ENCODE assay signal across 5 mouse cellular contexts in genomic region chr14:114349816-114350215, GRCm38 (mm10).
A peak's percentile ranks its signal among the peaks of the same experiment; 100 is the strongest.
DNase-seq lines count a peak whose midpoint lies in the region; ATAC-seq and TF ChIP-seq lines count a peak whose summit lies in the region.
"Not testable (repeated sequence)": the region's sequence is repeated elsewhere in the genome, so short reads cannot be mapped to it uniquely, and the experiment has no call there.

No protein-coding gene starts in this region.

- peak overlapping the region; percentile 30 for H3K27ac ChIP-seq in ES-Bruce4 (ENCODE audit: insufficient read depth, low read length)
- H3K27ac ChIP-seq in intestine, embryonic 14.5 days (ENCODE audit: low read depth); intestine, embryonic 15.5 days; intestine, embryonic 16.5 days (ENCODE audit: low read length); intestine, postnatal 0 days (ENCODE audit: low read depth, low read length): not testable (repeated sequence)

- not testable (repeated sequence) for H3K4me3 ChIP-seq in ES-Bruce4 (ENCODE audit: low read depth, low read length); intestine, embryonic 14.5 days (ENCODE audit: low read depth, low read length); intestine, embryonic 15.5 days (replicated peaks); intestine, embryonic 16.5 days (ENCODE audit: low read length); intestine, postnatal 0 days (ENCODE audit: low read depth, low read length)

- not testable (repeated sequence) for H3K9ac ChIP-seq in ES-Bruce4 (ENCODE audit: low read depth, poor library complexity, severe bottlenecking); intestine, embryonic 14.5 days (ENCODE audit: low read length); intestine, embryonic 15.5 days; intestine, embryonic 16.5 days (ENCODE audit: low read depth, low read length); intestine, postnatal 0 days (ENCODE audit: low read depth, low read length)

- H3K36me3 ChIP-seq in ES-Bruce4 (ENCODE audit: control insufficient read depth, insufficient read depth, low read length, poor library complexity, severe bottlenecking); intestine, embryonic 14.5 days (ENCODE audit: control insufficient read depth, insufficient read depth, low read length); intestine, embryonic 15.5 days; intestine, embryonic 16.5 days (ENCODE audit: control insufficient read depth, insufficient read depth, low read length); intestine, postnatal 0 days (ENCODE audit: control insufficient read depth, insufficient read depth): not testable (repeated sequence)

- not testable (repeated sequence) for H3K9me3 ChIP-seq in ES-Bruce4 (replicated peaks; ENCODE audit: control insufficient read depth, insufficient read depth, low read length, poor library complexity, severe bottlenecking); intestine, embryonic 14.5 days (ENCODE audit: control insufficient read depth, low read length); intestine, embryonic 15.5 days; intestine, embryonic 16.5 days (ENCODE audit: control insufficient read depth, low read length); intestine, postnatal 0 days (ENCODE audit: control insufficient read depth)

- not testable (repeated sequence) for H3K4me2 ChIP-seq in intestine, embryonic 14.5 days (ENCODE audit: low read length); intestine, embryonic 15.5 days (replicated peaks); intestine, embryonic 16.5 days (ENCODE audit: low read depth, low read length); intestine, postnatal 0 days (replicated peaks; ENCODE audit: low read depth)

- not testable (repeated sequence) for TF ChIP-seq CTCF in ES-Bruce4 (IDR thresholded peaks at IDR 0.05; ENCODE audit: low read depth, low read length); intestine, postnatal 0 days (IDR thresholded peaks at IDR 0.05; ENCODE audit: low read depth)

- H3K27me3 ChIP-seq in ES-Bruce4 (ENCODE audit: control insufficient read depth, insufficient read depth, low read length, poor library complexity, severe bottlenecking); intestine, embryonic 14.5 days (replicated peaks; ENCODE audit: control insufficient read depth, insufficient read depth, low read length); intestine, embryonic 15.5 days (replicated peaks); intestine, embryonic 16.5 days (replicated peaks; ENCODE audit: control insufficient read depth, insufficient read depth, low read length); intestine, postnatal 0 days (replicated peaks; ENCODE audit: control insufficient read depth, insufficient read depth, low read length): not testable (repeated sequence)

- H3K4me1 ChIP-seq in ES-Bruce4 (ENCODE audit: control insufficient read depth, insufficient read depth, low read length); intestine, embryonic 14.5 days (replicated peaks; ENCODE audit: control insufficient read depth, insufficient read depth, low read length); intestine, embryonic 15.5 days (replicated peaks); intestine, embryonic 16.5 days (ENCODE audit: control insufficient read depth, insufficient read depth, low read length); intestine, postnatal 0 days (replicated peaks; ENCODE audit: control insufficient read depth, insufficient read depth, low read length): not testable (repeated sequence)

- peak; percentile 23; the same call in 1 of the 2 replicates for ATAC-seq in intestine, embryonic 14.5 days (replicated peaks; ENCODE audit: low FRiP score, low TSS enrichment, low read depth)
- ATAC-seq in intestine, embryonic 15.5 days, result peak; percentile 68
- ATAC-seq in intestine, embryonic 16.5 days, result peak; percentile 75
- peak; percentile 78 for ATAC-seq in intestine, postnatal 0 days

- not testable (repeated sequence) for DNase-seq in intestine, embryonic 14.5 days (ENCODE audit: low spot score)

- WGBS in intestine, embryonic 14.5 days, result 63% methylated on average over 3 of the region's 11 CpGs
- 63% methylated on average over 9 of the region's 11 CpGs for WGBS in intestine, embryonic 15.5 days
- WGBS in intestine, embryonic 16.5 days, result 65% methylated on average over 7 of the region's 11 CpGs
- WGBS in intestine, postnatal 0 days, result 35% methylated on average over 8 of the region's 11 CpGs

- not testable (repeated sequence) for TF ChIP-seq POLR2A in ES-Bruce4 (IDR thresholded peaks at IDR 0.05; ENCODE audit: insufficient read depth, low read length)

- TF ChIP-seq EP300 in ES-Bruce4 (IDR thresholded peaks at IDR 0.05; ENCODE audit: insufficient read depth, low read depth, low read length), result not testable (repeated sequence)

Comparison
In these comparisons a context has a peak if more than half of its experiments do, and no peak if none do; other contexts are left out.
1. ATAC-seq: peak in every context shown above with its lines; median percentile 78 in intestine, postnatal 0 days; 75 in intestine, embryonic 16.5 days; 68 in intestine, embryonic 15.5 days; 23 in intestine, embryonic 14.5 days.